Mouse (Mus musculus): ENCODE measurements around the gene Unc50. TPM values are rescaled to one million over a fixed set of nuclear protein-coding genes. Genes with fewer than 3 reads are reported as not detected.

Gene Unc50
- 45.9 and 50.9 TPM in 2 replicates for polyA plus RNA-seq (2012; rRNA removed)

GRCm38 (mm10) chr1:37429366-37430296 is at the start of gene Unc50, which contains the start of gene Coa5:
Gene Unc50 (plus strand): TSS chr1:37430139.
Gene Coa5 (minus strand): TSS chr1:37430103.
- DNase-seq (ENCODE audit: low read depth, low spot score): peak; percentile 92
- under 1% methylated on average over 57 of the region's 57 CpGs for WGBS

- 93% methylated on average over 5 of the region's 5 CpGs for WGBS
- DNase-seq (ENCODE audit: low read depth, low spot score): no peak
Observed at GRCm38 (mm10) chr1:37380913-37381312, 49.0 kb upstream of the Unc50 start.

- WGBS: 85% methylated on average over 3 of the region's 3 CpGs
- DNase-seq (ENCODE audit: low read depth, low spot score): no peak
Observed at GRCm38 (mm10) chr1:37384304-37384703, 45.6 kb upstream of the Unc50 start.

- WGBS: 65% methylated on average over 7 of the region's 7 CpGs
- DNase-seq (ENCODE audit: low read depth, low spot score): no peak
Observed at GRCm38 (mm10) chr1:37386448-37386971, 43.4 kb upstream of the Unc50 start.

- no peak for DNase-seq (ENCODE audit: low read depth, low spot score)
- 79% methylated on average over 5 of the region's 5 CpGs for WGBS
Observed at GRCm38 (mm10) chr1:37393174-37393573, 36.8 kb upstream of the Unc50 start.

- no peak for DNase-seq (ENCODE audit: low read depth, low spot score)
- 59% methylated on average over 1 of the region's 1 CpGs for WGBS
Observed at GRCm38 (mm10) chr1:37396481-37396880, 33.5 kb upstream of the Unc50 start.

- 62% methylated on average over 3 of the region's 3 CpGs for WGBS
- DNase-seq (ENCODE audit: low read depth, low spot score): no peak
Observed at GRCm38 (mm10) chr1:37398961-37399360, 31.0 kb upstream of the Unc50 start.

GRCm38 (mm10) chr1:37399734-37400133 is 30.2 kb upstream of the Unc50 start:
- no peak for DNase-seq (ENCODE audit: low read depth, low spot score)
- WGBS: 87% methylated on average over 8 of the region's 8 CpGs

GRCm38 (mm10) chr1:37401687-37402086 is 28.3 kb upstream of the Unc50 start:
- 58% methylated on average over 4 of the region's 4 CpGs for WGBS
- DNase-seq (ENCODE audit: low read depth, low spot score): peak; percentile 11

- DNase-seq (ENCODE audit: low read depth, low spot score): no peak
- 89% methylated on average over 2 of the region's 2 CpGs for WGBS
Observed at GRCm38 (mm10) chr1:37405137-37405536, 24.8 kb upstream of the Unc50 start.

GRCm38 (mm10) chr1:37407228-37407627 is 22.7 kb upstream of the Unc50 start:
- no peak for DNase-seq (ENCODE audit: low read depth, low spot score)
- 85% methylated on average over 8 of the region's 8 CpGs for WGBS

GRCm38 (mm10) chr1:37408059-37408458 is 21.9 kb upstream of the Unc50 start:
- 86% methylated on average over 8 of the region's 8 CpGs for WGBS
- DNase-seq (ENCODE audit: low read depth, low spot score): no peak

- 74% methylated on average over 3 of the region's 3 CpGs for WGBS
- DNase-seq (ENCODE audit: low read depth, low spot score): no peak
Observed at GRCm38 (mm10) chr1:37408678-37409077, 21.3 kb upstream of the Unc50 start.

GRCm38 (mm10) chr1:37409647-37410046 is 20.3 kb upstream of the Unc50 start:
- DNase-seq (ENCODE audit: low read depth, low spot score): no peak

- WGBS: 54% methylated on average over 1 of the region's 1 CpGs
- DNase-seq (ENCODE audit: low read depth, low spot score): no peak
Observed at GRCm38 (mm10) chr1:37415394-37415793, 14.5 kb upstream of the Unc50 start.

GRCm38 (mm10) chr1:37419420-37419819 is 10.5 kb upstream of the Unc50 start:
- no peak for DNase-seq (ENCODE audit: low read depth, low spot score)
- 89% methylated on average over 1 of the region's 1 CpGs for WGBS

GRCm38 (mm10) chr1:37427144-37427875 is 2.6 kb upstream of the Unc50 start:
- 94% methylated on average over 8 of the region's 8 CpGs for WGBS
- DNase-seq (ENCODE audit: low read depth, low spot score): no peak

GRCm38 (mm10) chr1:37428911-37429310 is 1.0 kb upstream of the Unc50 start:
- no peak for DNase-seq (ENCODE audit: low read depth, low spot score)
- 27% methylated on average over 2 of the region's 2 CpGs for WGBS

GRCm38 (mm10) chr1:37430297-37430840 is 430 bp downstream of the Unc50 start:
- under 1% methylated on average over 40 of the region's 40 CpGs for WGBS

GRCm38 (mm10) chr1:37436419-37436818 is 6.5 kb downstream of the Unc50 start:
- 89% methylated on average over 3 of the region's 3 CpGs for WGBS
- no peak for DNase-seq (ENCODE audit: low read depth, low spot score)

More at GRCm38 (mm10) chr1:37430297-37430840, 430 bp downstream of the Unc50 start:
- peak; percentile 35 for DNase-seq (ENCODE audit: low read depth, low spot score)

Data from large intestine, adult 2 months (tissue).